Mouse (Mus musculus): Measurements from ENCODE around the gene Stpg2. TPM values are rescaled to one million over a fixed set of nuclear protein-coding genes. Genes with fewer than 3 reads are reported as not detected.
"Not testable (repeated sequence)": the region's sequence is repeated elsewhere in the genome, so short reads cannot be mapped to it uniquely, and the experiment has no call there.

Gene Stpg2
- total RNA-seq, 1 experiment from 2014 or later, result 0.23 TPM

DNA sequence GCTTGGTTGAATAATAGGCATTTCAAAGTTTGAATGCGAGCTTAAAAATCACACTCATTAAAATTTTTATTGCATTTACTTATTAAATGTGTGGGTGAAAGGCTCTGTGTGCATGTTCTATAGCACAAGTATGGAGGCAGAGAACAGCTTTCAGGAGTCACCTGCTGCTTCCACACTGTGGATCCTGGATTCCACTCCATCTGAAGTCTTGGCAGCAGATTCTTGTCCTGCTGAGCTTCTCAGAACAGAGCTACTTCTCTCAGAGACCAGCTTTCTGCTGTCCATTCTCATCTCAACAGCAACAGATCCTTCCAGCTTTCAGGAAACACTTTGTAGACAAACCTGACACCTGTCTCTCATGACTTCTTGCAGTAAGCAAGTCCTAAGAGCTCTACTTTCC lies 471.2 kb downstream of the Stpg2 start:
- no peak for ATAC-seq (ENCODE audit: extremely low read depth, insufficient number of reproducible peaks, low FRiP score, poor library complexity, severe bottlenecking)

DNA sequence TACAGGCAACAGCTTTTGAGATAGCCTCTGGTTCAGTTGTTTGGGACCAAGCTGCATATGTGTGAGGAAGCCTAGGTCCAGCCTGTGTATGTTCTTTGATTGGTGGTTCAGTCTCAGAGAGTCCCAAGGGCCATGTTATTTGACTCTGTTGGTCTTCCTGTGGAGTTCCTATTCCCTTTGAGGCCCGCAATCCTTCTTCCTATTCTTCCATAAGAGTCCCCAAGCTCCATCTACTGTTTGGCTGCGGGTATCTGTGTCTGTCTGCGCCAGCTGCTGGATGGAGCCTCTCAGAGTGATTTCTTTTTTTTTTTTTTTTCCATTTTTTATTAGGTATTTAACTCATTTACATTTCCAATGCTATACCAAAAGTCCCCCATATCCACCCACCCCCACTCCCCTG lies 498.7 kb downstream of the Stpg2 start:
- ATAC-seq (ENCODE audit: extremely low read depth, insufficient number of reproducible peaks, low FRiP score, poor library complexity, severe bottlenecking), result not testable (repeated sequence)

DNA sequence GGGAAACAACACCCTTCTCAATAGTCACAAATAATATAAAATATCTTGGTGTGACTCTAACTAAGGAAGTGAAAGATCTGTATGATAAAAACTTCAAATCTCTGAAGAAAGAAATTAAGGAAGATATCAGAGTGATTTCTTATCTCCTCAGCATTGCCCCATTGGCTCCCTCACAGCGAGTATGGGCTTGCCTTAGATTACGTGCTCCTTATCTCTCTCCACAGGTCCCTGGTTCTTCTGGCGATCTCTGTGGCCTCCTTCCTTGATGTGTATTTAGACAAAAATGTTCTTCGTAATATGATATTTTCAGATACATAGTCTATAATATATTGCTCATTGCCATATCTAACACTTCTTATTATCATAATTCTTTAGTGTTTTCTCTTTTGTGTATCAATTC lies 501.9 kb downstream of the Stpg2 start:
- not testable (repeated sequence) for ATAC-seq (ENCODE audit: extremely low read depth, insufficient number of reproducible peaks, low FRiP score, poor library complexity, severe bottlenecking)

DNA sequence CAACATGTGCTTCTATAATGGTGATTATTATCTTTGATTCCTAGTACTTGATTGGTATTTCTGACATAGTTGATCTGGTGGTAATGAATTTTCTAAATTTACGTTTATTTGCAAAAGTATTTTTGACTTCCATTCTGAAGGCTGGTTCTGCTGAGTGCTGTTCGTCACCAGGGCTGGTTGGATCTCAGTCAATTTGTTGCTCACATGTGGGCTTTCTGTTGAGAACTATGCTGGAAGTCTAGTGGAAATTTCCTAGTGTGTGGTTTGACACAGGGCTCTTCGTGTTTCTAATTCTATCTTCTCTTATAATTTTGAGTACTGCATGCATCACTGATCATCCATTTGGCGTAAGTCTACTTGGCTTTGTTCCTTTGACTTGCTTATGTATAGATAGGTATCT lies 504.3 kb downstream of the Stpg2 start:
- no peak for ATAC-seq (ENCODE audit: extremely low read depth, insufficient number of reproducible peaks, low FRiP score, poor library complexity, severe bottlenecking)

DNA sequence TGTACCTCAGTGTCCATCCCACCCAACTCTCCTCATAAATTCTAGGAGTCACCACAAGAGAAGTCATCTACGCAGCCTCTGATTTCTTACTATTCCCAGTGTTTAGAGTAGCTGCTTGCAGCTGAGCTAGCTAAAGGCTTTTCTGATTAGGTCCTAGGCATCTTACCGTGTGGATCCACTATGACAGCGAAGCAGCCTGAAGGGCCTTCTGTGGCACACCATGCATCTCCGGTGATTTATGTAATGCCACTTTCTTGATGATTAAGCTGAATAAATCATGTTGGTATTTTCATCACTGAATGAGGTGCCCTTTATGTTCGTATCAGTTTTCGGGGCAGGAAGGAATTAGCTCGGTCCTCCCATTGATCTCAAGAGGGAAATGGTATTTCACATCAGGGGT lies 523.3 kb downstream of the Stpg2 start:
- ATAC-seq (ENCODE audit: extremely low read depth, insufficient number of reproducible peaks, low FRiP score, poor library complexity, severe bottlenecking), result no peak

DNA sequence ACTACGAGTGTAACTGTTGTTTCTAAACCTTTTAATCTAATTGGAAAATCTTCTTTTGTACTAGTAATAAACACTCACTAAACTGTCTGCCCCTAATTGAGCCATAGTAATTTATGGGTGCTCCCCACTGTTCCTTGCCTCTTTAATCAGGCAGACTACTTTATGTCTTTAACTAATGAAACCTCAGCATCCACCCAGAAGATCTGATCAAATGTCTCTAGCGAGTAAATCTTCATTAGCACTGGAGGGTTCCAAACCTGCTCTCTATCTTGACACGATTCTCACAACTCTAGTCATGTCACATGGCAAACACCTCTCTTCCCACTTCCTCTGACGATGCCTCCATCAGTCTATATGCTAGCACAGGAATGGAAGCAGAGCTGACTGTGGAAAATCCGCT lies 523.8 kb downstream of the Stpg2 start:
- ATAC-seq (ENCODE audit: extremely low read depth, insufficient number of reproducible peaks, low FRiP score, poor library complexity, severe bottlenecking), result no peak

DNA sequence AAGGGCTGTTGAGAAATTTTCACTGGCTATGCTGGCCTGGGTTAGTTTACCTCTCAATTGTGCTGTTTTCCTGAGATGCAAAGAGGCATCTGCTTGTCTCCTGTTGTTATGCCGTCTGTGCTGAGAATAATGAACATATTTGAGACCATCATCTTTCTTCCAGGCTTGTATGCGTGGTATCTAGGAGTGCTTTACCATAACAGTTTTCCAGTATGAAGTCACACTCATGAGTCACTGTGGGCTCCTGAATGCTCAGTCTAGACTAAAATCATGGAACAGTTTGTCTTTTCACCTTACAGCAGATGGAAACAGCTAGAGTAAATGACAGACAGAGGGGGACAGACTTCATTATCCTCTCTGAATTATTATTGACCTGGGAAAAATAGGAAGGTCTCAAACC lies 527.7 kb downstream of the Stpg2 start:
- ATAC-seq (ENCODE audit: extremely low read depth, insufficient number of reproducible peaks, low FRiP score, poor library complexity, severe bottlenecking), result no peak

DNA sequence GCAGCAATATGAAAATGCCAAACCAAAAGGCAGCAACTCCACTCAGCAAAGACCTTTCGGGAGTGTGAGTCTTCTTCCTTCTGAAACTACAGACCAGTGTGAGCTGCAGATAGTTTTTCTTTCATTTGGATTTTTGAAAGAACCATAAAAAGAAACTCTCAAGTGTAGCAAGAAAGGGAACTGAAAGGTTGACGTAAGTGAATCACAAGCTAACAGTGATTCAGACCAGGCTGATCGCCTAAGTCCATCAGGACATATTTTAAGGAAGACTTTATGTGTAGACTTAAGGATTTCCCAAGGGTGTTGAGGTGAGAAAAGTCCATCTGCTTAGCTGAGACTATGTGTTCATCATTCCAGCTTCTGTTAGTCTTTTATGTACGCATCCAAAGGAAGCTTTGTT lies 533.9 kb downstream of the Stpg2 start:
- no peak for ATAC-seq (ENCODE audit: extremely low read depth, insufficient number of reproducible peaks, low FRiP score, poor library complexity, severe bottlenecking)

Other genes starting within 250 kb of the Stpg2 start
- 62.9 and 63.7 TPM in 2 replicates for gene Rap1gds1, start 130.5 kb upstream of the Stpg2 start, total RNA-seq (2017)